Mouse (Mus musculus): ENCODE results near the gene Fam129b.
"Not testable (repeated sequence)": the region's sequence is repeated elsewhere in the genome, so short reads cannot be mapped to it uniquely, and the experiment has no call there.

The Fam129b gene

DNA sequence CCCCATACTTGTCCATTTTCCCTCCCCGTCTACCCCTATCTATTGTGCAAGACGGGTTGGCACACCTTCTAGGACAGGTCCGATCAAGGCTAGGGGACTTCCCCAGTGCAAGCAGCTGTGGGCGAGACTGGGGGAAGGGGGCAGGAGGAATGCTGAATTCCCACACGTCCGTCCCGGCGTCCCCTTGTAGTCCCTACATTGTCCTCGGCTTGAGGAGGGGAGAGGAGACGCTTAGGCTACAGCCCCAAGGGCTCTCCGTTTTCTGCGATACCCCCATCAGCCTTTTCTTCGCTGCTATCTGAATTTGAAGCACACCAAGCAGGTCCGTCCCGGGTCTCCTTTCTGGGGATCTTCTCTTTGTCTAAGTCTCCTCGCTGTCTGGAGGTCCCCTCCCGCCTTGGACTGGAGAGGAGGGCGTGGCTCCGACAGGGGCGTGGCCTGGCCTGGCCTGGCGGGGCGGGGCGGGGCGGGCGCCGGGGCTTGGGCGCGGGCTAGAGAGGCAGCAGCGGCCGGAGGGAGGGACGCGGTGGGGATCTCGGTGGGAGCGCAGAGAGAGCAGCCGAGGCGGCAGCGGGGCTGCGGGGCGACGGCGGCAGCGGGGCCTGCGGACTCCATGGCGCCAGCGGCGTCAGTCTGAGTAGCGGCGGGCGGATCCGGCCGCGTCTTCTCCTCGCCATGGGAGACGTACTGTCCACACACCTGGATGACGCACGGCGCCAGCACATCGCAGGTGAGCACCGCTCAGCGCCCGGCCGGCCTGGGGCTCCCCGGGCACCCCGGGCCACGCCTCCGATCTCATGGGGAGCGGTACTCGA is at the start of gene Fam129b:
Gene Fam129b (plus strand): TSS at position 440 of the 815 bp plus-strand sequence.
- DNase-seq (ENCODE audit: low read depth), result peak; percentile 83

DNA sequence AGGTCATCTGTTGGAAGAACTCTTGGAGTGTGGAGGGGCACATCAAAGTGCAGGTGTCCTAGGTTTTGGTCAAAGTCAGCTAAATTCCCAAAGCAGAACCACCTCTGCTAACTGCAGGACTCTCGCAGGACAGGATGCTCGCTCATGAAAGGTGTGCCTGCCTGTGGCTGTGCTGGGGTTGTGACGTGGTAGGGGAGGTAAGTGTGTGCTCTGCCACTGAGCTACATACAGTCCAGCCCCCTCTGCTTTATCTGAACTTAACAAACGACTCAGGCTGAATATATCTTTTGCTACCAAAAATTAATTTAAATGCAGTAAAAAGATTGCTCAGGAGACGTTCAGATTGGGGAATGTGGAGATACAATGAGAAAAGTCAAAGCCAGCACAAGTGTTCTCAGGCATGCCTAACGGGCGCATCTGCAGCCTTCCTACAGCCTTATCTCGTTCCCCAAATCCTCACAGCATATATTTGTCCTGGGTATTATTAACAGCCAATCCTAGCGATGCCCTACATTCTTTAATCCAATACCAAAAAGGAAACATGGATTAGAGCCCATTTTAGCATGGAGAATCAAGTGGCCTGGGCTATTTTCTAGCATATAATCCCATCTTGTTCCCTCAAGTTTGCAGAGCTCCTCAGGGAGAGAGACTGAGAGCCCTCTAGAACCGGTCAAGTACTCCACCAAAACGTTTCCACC is 46.8 kb upstream of the Fam129b start:
- DNase-seq (ENCODE audit: low read depth), result no peak

DNA sequence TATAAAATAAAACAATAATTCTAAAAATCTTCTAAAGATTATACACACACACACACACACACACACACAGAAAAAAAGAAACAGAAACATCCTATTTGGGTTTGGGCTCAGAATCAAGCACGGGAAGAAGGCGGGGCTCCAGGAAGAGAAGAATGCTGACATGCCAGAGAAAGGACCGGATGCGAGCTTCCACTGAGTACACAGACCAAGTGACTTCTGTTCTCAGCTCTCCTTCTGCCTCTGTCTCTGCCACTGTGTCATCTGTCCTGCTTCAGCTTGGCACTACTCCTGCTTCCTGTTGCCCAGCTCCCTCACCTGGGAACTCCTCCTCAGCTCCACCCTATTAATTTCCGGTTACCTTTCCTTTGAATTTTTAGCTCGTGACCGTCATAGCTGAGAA is 41.4 kb upstream of the Fam129b start:
- peak; percentile 66 for DNase-seq (ENCODE audit: low read depth)

DNA sequence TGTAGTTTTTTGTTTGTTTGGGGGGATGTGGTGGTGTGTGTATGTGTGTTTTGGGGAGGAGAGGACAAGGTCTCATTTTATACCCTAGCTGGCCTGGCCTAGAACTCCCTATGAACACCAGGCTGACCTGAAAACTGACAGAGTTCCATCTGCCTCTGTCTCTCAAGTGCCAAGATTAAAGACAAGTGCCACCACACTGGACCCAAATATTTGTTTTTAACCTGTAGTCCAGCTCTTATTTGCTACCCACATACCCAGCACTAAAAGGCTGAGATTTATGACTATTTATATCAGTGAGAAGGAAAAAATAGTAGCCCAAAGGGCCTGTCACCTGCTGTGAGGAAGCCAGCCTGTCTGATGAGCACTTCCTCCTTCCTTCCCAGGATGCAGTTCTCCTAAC is 40.3 kb upstream of the Fam129b start:
- no peak for DNase-seq (ENCODE audit: low read depth)

DNA sequence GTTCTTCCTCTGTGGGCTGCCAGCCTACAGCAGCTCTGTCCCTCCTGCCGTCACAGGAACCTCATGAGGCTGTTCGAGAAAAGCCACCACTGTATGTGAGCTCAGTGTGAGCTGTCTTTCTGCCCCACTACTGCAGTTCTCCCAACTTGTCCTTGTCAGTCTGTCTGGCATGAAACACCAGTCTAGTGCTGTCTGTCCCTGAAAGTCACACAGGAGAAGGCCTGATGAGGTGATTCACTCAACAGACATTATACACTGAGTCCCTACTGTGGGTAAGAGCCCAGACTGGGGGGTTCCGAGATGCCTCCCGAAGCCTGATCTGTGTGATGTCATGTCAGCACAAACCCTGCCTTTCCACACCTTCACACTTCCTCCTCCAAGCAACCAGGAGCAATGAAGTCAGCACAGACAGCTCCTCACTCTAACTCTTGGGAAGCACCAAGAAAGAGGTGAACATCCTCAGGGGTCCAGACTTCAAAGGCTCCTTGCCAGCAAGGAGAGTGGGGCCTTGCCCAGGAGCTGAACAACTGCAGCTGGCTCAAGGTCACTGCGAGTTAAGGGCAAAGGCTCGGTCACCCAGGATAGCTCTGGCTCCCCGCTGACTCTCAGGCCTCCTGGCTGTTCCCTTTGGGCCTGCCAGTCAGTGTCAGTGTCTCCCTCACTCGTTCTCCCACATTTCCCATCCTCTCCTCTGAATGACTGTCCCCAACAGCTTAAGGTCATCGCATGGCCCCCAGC is 37.6 kb upstream of the Fam129b start:
- DNase-seq (ENCODE audit: low read depth), result no peak

DNA sequence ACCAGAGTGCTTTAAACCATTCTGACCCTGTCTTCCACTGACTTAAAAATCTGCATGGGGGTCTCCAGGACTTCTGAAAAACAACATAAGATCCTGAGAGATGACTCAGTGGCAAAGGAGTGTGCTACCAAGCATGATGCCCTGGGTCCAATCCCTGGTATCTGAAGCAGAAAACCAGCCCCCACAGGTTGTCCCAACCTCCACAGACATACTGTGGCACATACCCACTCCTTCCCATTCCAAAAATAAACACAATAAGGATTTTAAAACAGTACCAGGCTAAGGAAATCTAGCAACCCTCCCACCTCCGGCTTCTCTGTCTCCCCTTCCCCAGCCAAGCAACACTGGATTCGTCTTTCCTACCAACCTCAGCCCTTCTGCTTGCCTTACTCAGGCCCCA is 36.7 kb upstream of the Fam129b start:
- DNase-seq (ENCODE audit: low read depth), result no peak

DNA sequence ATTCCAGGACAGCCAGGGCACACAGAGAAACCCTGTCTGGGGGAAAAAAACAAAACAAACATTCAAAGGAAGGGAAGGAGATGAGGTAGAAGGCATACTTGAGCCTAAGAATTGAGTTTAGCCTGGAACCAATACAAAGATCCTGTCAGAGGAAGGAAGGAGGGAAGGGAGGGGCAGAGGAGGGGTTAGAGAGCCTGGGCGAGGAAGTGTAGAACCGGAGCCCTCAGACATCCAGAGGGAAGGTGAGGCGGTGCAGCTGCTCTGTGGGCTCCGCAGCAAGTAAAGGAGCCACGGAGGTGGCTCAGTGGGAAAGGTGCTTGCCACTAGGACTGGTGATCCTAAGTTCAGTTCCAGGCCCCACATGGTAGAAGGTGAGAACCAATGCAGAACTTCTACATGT is 34.8 kb upstream of the Fam129b start:
- DNase-seq (ENCODE audit: low read depth), result no peak

DNA sequence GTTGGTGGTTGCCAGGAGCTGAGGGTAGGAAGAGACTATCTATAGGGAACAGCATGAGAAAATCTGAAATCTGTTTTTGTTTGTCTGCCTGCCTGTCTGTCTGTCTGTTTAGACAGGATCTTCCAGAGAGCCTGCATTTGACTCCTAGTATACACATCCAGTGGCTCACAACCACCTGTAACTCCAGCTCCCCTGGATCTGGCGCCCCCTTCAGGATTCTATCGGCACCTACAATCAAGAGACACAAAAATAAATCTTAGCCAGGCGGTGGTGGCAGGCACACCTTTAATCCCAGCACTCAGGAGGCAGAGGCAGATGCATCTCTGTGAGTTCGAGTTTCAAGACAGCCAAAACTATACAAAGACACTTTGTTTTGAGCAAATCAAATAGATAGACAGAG is 33.4 kb upstream of the Fam129b start:
- DNase-seq (ENCODE audit: low read depth), result peak; percentile 60

DNA sequence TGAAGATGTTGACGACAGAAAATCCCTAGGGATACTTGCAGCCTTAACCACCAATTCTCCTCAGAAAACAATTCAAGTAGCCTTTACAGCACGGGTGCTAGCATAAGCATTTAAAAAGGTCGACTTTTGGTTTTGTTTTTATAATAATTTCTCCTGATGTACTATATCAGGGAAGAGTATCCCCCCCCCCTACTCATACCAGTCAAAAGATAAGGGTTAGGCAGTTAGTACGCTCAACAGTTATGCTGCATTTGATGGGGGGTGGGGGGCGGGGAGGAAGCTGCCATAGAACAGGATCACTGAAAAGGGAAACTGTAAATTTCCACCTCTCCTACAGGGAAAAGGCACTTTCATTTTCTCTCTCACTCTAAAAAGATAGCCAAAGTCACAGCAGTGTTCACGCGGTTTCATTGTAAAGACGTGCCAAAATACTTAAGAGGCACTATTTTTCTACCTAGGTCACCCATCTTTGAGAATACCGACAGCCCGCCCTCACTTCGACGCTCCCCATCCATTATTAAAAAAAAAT is 30.3 kb upstream of the Fam129b start:
- DNase-seq (ENCODE audit: low read depth), result no peak

DNA sequence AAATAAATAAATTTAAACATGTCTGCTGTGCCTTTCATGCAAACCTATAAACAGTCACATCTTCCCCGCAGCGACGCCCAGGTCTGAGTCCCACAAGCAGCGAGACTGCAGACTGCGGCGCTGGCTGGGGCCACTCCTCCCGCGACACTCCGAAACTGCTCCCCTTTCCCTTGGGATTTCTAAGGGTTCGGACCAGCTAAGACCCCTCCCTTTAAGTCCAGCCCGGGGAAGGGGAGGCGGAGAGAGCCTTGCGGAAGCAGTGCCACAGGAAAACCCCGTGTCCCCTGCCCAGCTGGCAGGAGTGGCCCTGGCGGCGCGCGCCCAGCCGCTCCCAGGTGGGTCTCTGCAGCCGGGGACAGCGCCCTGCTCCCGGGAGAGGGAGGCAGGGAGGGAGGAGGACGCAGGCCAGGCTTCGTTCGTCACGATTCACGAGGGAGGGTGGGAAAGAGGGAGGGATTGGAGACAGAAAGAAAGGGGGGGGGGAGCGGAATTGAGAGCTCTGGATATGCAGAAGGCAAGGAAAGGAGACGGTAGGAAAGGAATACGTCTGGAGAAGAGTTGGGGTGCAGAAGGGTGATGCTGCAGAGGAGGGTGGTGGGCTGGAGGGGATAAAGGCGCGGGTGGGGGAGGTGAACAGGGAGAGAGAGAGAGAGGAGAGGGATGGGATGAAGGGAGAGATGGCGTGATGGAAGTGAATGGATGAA is 29.7 kb upstream of the Fam129b start:
- peak; percentile 63 for DNase-seq (ENCODE audit: low read depth)

DNA sequence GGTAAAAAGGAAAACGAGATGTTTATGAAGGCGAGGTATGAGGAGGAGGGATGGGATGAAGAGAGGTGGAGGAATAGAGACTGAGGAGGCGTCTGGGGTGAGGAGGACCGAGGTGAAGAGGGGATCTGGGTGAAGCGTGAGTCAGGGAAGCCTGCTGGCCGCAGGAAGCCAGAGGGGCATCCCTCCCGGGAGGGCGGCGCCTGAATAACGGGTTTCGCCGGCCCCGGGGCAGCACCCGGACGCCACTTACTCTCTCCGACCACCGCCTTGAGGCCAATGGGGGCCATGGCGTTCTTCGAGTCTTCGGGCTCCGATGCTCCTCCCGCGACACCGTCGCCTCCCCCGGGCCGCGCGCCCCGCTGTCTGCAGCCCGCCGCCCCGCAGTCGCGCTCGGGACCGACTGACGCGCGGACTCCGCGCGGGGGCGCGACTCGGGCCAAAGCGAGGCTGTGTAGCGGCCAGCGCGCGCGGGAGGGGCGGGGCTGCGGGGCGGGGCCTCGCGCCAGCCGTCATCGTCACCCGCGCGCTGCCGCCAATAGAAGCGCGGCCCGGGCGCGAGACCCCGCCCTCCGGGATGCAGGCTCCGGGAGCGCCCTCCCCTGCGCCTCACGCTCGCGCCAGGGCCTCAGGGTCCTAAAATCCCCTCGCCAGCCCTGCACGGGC is 29.0 kb upstream of the Fam129b start, which contains the start of gene Stxbp1:
Gene Stxbp1 (minus strand): TSS at position 441 of the 663 bp plus-strand sequence.
- DNase-seq (ENCODE audit: low read depth), result peak; percentile 85

DNA sequence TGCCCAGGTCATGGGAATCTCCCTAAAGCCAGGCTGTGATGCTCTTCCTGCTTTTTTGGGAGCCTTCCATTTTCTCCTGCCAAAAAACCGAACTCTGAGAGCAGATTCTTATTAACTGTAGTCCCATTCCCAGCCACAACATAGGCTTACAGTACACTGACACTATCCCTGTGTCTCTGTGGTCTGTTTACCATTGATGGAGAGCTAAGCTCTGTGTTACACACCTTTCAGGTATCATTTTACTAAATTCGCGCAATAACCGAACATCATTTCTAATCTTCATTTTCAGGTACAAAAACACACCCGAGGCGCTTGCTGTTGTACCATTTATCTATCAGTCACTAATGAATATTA is 28.5 kb upstream of the Fam129b start:
- DNase-seq (ENCODE audit: low read depth), result no peak

DNA sequence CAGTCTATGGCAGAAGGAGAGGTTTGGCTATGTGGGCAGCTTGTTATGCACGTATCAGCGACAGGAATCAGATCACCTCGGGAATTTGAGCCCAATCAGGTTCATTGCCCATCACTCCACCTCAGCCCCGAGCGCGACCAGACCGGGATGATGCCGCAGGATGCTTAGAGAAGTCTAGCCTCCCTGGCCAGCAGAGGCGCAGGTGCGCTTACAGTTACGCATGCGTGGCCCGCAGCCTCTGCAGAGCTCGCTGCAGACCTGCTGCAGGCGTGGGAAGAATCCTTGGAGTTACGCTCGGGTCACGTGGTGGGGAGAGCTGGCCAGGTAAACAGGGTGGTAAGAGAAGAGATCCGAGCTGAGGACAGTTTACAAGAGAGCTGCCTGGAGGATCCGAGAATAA is 23.8 kb upstream of the Fam129b start:
- no peak for DNase-seq (ENCODE audit: low read depth)

DNA sequence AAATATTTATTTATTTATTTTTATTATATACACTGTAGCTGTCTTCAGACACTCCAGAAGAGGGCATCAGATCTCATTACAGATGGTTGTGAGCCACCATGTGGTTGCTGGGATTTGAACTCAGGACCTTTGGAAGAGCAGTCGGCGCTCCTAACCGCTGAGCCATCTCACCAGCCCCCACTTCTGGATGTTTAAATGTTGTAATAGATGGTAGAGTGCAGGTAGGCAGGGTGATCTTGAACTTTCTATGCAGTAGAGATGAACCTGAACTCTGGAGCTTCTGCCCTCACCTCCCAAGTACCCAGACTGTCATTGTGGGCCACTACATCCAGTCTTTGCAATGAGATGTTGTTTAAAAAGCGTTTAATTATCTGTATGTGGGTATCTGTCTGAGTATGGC is 22.2 kb upstream of the Fam129b start:
- not testable (repeated sequence) for DNase-seq (ENCODE audit: low read depth)

DNA sequence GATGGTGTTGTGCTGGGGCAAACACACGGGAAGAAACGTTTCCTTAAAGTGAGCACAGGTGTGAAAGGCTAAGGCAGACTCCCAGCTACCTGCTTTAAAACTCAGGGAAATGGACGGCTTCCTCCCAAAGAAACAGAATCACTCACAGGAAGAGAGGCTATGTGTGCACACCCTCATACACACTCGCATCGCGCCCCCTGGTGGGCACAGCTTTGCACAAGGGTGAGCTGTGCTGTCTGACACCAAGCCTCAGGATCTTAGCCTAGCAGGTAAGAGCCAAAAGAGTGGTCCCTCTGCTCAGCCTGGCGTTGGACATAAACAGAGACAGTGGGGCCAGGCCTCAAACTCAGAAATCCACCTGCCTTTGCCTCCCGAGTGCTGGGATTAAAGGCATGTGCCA is 21.7 kb upstream of the Fam129b start:
- peak; percentile 88 for DNase-seq (ENCODE audit: low read depth)

DNA sequence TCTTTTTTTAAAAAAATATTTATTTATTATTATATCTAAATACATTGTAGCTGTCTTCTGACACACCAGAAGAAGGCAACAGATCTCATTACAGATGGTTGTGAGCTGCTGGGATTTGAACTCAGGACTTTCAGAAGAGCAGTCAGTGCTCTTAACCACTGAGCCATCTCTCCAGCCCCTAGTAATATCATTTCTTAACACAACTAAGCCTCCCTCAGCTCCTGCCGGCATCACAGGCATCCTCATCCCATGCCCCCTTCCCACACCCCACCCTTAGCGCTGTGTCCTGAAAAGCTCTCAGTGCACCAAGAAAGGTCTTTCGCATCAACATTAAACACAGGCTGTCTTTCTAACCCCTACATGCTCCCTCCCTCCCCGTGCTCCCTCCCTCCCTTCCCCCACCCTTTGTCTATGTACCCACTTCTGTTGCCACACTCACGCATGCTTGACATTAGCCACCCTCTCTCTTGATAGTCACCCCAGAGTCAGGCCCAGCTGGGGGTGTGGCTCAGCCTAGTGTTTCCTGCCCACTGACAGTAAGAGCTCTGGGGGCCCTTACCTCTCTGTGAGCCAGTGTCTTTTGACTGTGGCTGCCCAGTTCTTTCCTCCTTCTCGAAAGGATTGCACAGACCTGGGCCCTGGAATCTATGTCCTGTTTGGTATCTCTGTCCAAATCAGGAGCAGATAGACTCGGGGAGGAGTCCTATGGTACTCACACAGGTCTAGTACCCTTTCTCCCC is 20.7 kb upstream of the Fam129b start:
- no peak for DNase-seq (ENCODE audit: low read depth)

DNA sequence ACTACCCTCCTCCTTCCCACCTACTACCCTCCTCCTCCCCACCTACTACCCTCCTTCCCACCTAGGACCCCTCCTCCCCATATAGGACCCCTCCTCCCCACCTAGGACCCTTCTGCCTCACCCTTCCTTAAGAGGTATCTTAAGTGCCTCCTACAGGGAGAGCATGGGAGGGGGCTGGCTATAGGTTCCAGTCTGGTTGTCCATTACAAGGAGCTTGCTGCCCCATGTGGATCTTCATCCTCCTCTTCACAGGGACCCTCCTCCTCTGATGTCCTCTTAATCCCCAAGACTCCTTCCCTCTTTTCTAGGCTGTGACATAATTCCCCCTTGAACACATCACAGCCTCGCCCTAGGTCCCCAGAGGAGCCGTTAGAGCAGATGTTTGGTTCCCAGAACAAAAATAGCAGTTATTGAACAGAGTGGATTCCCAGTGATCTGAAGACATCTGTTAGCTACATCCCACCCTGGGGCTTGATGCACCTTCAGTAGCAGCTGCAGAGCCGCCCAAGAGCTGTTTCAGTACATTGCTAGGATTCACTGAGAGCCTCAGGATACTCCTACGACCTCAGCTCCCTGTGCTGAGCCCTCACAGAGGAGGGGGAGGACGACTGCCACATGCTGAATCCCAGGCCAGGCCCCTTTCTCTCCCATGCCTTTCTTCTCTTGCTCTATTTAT is 20.0 kb upstream of the Fam129b start:
- no peak for DNase-seq (ENCODE audit: low read depth)

DNA sequence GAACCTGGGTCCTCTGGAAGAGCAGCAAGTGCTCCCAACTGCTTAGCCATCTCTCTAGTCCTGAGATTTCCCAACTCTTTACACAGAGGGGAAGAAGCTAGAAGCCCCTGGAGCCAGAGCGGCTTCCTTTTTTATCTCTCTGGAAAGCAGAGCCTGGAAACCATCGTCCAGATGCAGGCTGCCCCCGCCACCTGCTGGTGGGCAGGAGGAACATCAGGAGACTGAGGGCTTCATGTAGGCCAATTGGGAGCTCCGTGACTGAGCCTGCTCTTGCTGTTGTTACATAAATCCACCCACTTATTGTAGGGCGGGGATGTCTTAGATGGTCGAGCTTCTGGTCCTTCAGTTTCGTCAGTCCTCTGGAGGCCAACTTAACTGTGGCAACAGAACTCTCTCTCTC is 18.3 kb upstream of the Fam129b start:
- DNase-seq (ENCODE audit: low read depth), result peak; percentile 91

DNA sequence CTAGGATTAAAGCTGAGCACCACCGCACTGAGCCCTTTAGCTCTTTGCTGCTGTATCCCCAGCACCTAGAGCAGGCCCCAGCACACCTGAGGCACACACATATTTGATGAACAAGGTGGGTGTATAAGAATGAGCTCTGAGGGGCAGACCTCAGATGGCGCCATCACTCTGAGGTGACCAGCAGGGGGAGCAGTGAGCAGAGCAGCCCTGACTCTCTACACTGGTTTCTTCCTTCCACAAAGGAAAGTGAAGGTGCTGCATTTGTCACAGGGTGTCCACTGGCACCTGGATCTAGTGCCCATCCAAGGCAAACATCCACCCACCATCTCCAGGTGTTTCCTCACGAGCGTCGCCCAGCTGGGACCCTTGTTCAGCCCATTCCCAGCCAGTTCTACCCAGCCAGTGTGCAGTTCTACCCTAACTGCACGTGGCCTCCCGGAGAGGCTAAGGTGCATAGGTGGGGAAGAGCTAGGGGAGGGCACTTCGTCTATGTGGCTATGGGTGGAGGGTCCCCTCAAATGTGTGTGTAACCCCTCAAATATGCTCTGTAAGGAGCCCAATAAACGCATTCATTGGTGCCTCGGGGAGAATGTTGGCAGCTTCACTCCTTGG is 16.8 kb upstream of the Fam129b start:
- DNase-seq (ENCODE audit: low read depth), result peak; percentile 62

DNA sequence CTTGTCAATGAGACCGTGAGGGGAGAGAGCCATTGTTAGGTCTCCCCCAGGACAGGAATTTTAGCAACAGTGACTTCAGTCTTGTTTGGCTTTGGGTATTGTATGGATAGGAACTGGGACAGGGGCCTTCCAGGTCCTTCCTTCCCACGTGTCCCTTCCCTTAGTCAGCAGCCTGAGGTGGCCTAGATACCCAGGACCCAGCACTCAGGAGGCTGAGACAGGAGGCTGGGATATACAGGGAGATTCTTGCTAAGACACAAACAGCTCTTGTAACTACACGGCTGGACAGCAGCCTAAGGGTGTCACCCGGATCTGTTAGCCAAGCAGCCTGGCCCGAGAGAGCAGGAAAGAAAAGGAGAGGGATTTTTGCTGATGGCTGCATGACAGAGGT is 16.3 kb upstream of the Fam129b start:
- no peak for DNase-seq (ENCODE audit: low read depth)
